Mouse (Mus musculus) forebrain, embryonic 16.5 days (tissue): ENCODE data around the gene Patl2. TPM values are rescaled to one million over a fixed set of nuclear protein-coding genes. Genes with fewer than 3 reads are reported as not detected.
"Not testable (repeated sequence)": the region's sequence is repeated elsewhere in the genome, so short reads cannot be mapped to it uniquely, and the experiment has no call there.

Experiments
- ATAC-seq: fragments of 200-750 bp; cut with Nextera tagmentation; 2 replicates; pipeline ENCODE4 v1.8.0; 2017; ENCODE audit warnings: mild to moderate bottlenecking, moderate library complexity
- H3K27ac ChIP-seq: fragments of 300-500 bp; sonication (generic); 2 replicates; pipeline ENCODE4 v1.5.1; 2014; ENCODE audit warnings: low read length, control low read depth
- H3K27me3 ChIP-seq: fragments of 300-500 bp; sonication (generic); replicated peaks from 2 replicates; pipeline ENCODE4 v1.6.1; 2014; ENCODE audit warnings: low read length; ENCODE audit not compliant: control insufficient read depth, insufficient read depth
- H3K36me3 ChIP-seq: fragments of 300-500 bp; sonication (generic); 2 replicates; pipeline ENCODE4 v1.6.1; 2014; ENCODE audit not compliant: control insufficient read depth, insufficient read depth
- H3K4me1 ChIP-seq: fragments of 300-500 bp; sonication (generic); replicated peaks from 2 replicates; pipeline ENCODE4 v1.6.1; 2014; ENCODE audit warnings: low read length; ENCODE audit not compliant: control insufficient read depth, insufficient read depth
- H3K4me2 ChIP-seq: fragments of 300-500 bp; sonication (generic); 2 replicates; pipeline ENCODE4 v1.6.1; 2014; ENCODE audit warnings: mild to moderate bottlenecking, low read length, control low read depth
- H3K4me3 ChIP-seq: fragments of 300-500 bp; sonication (generic); replicated peaks from 2 replicates; pipeline ENCODE4 v1.5.1; 2014; ENCODE audit warnings: mild to moderate bottlenecking, low read length, control low read depth
- H3K9ac ChIP-seq: fragments of 300-500 bp; sonication (generic); replicated peaks from 2 replicates; pipeline ENCODE4 v1.6.1; 2014; ENCODE audit warnings: low read depth, low read length, control low read depth
- H3K9me3 ChIP-seq: fragments of 300-500 bp; sonication (generic); 2 replicates; pipeline ENCODE4 v1.6.1; 2016; ENCODE audit warnings: low read length; ENCODE audit not compliant: control insufficient read depth
- WGBS: fragments of 180-500 bp; shearing (Covaris S2); extraction: QIAGEN DNeasy Blood & Tissue Kit; methylation state at CpG from one replicate; pipeline ENCODE4 v1.1.7; 2014; 5-methylcytosine and 5-hydroxymethylcytosine counted together
- polyA plus RNA-seq: library from polyadenylated mRNA; unstranded; fragments of >200 nt; fragmentation: Nextera tagmentation; extraction: Ambion mirVana; gene quantifications from 2 replicates; pipeline ENCODE4 v1.2.1, GENCODE M21; 2015

The Patl2 gene
- polyA plus RNA-seq, 1 experiment from 2014 or later = not detected

DNA sequence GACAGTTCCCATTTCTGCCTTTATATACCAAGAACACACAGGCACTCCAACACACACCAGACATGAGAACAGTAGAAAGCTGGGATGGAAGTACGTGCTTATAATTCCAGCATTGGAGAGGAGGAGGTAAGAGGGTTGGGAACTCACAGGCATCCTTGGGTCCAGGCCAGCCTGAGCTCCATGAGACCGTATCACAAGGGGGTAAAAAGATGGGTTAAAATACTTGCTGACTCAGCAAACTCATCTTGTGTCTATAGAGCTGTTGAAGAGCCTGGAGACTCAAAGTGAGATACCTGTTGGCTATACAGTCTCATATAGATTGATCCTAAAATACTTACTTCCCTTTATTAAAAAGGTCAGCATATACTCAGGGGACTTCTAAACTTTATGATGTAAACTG lies 69.1 kb downstream of the Patl2 start:
- WGBS = 83% methylated on average over 2 of the region's 2 CpGs
- ATAC-seq = no peak
- Histone ChIP-seq H3K9ac (no peak overlapping the region), H3K4me1 (peaks cover 9% of the 10 kb centered on the region), H3K36me3 (peaks cover 6% of the 10 kb centered on the region; the same call in 1 of the 2 replicates), H3K27ac (no peak overlapping the region), H3K4me2 (no peak overlapping the region), H3K4me3 (no peak overlapping the region), H3K27me3 (no peaks in the 10 kb centered on the region), H3K9me3 (no peaks in the 10 kb centered on the region)

DNA sequence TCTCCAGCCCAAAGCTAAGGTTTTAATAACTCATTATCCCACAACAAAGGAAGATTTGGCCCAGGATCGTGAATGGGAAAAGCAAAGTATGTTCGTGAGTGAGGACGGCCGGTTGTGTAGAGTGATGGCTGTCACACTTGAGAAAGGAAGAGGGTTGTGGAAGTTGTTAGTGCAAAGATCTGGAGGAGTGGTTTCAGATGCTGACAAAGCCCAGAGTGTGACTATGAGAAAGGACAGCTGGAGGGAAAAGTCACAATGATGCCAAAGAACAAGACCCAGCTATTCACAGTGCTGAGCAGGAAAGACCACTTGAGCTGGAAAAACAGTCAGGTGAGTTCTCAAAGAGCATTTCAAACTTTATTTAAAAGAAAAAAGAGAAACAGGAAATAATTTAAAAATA lies 76.3 kb downstream of the Patl2 start:
- no peaks in the 10 kb centered on the region for H3K27me3 ChIP-seq
- 81% methylated on average over 4 of the region's 4 CpGs for WGBS
- no peak for ATAC-seq
- H3K9ac ChIP-seq = no peak overlapping the region
- H3K4me2 ChIP-seq = no peak overlapping the region
- no peaks in the 10 kb centered on the region for H3K9me3 ChIP-seq
- H3K4me1 ChIP-seq = no peaks in the 10 kb centered on the region
- H3K4me3 ChIP-seq = no peak overlapping the region
- peaks cover 8% of the 10 kb centered on the region; the same call in 1 of the 2 replicates for H3K36me3 ChIP-seq
- no peak overlapping the region for H3K27ac ChIP-seq

DNA sequence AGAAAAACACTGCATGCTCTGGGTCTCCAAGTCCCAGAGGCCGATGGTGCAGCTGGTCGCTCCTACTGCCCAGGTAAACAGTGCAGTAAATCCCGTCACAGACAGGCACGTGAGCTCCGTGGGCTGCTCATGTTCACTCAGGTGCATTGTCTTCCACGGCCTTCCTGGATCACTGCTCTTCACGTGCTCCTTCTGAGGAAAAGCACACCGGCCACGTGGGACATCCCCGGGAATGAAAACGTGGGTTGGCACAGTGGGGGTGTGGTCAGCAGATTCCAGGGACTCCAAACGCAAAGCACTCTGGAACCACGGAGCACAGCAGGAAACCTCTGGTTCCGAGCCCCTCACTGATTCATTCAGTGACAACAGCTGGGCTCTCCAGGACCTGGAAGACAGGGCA lies 77.9 kb downstream of the Patl2 start:
- no peak for ATAC-seq
- WGBS = 86% methylated on average over 14 of the region's 14 CpGs
- Histone ChIP-seq H3K4me2 (no peak overlapping the region), H3K36me3 (peaks cover 6% of the 10 kb centered on the region; the same call in 1 of the 2 replicates), H3K4me3 (no peak overlapping the region), H3K27me3 (no peaks in the 10 kb centered on the region), H3K27ac (no peak overlapping the region), H3K4me1 (no peaks in the 10 kb centered on the region), H3K9ac (no peak overlapping the region), H3K9me3 (no peaks in the 10 kb centered on the region)

DNA sequence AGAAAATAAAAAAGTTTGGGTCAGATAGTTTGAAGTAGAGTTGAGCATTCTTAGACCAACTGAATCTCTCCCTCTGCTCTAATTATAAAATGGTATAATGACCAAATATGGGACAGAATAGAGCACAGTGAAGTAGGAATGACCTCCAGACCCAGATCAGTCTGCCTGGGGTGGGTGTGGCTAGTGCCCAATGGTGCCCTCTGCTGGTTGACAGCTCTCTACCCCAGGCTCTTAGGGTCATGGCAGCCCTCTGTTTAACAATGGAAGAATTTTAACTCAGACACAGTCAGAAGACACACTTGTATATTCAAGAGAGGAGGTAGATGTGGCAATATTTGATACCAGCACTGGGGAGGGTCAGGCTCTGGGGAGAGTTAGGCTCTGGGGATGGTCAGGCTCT lies 83.9 kb downstream of the Patl2 start:
- no peak overlapping the region for H3K4me2 ChIP-seq
- H3K9ac ChIP-seq = no peak overlapping the region
- H3K4me1 ChIP-seq = no peaks in the 10 kb centered on the region
- H3K27ac ChIP-seq = no peak overlapping the region
- no peaks in the 10 kb centered on the region for H3K9me3 ChIP-seq
- no peak overlapping the region for H3K4me3 ChIP-seq
- H3K27me3 ChIP-seq = no peaks in the 10 kb centered on the region
- ATAC-seq = no peak
- peaks cover 8% of the 10 kb centered on the region for H3K36me3 ChIP-seq

DNA sequence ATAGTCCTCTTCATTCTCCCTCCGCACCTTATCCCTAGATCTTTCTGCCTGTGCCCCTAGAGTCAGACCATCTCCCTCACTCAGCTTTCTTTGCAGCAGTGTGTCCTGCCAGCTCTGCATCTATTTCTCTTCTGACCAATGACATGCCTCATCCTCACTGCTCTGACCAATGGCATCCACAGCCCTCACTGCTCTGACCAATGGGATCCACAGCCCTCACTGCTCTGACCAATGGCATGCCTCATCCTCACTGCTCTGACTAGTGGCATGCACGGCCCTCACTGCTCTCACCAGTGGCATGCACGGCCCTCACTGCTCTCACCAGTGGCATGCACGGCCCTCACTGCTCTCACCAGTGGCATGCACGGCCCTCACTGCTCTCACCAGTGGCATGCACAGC lies 88.3 kb downstream of the Patl2 start:
- H3K27ac ChIP-seq, H3K4me1 ChIP-seq, H3K4me2 ChIP-seq, H3K4me3 ChIP-seq, H3K9me3 ChIP-seq, H3K27me3 ChIP-seq, H3K9ac ChIP-seq, ATAC-seq: not testable (repeated sequence)
- peaks cover 19% of the 10 kb centered on the region for H3K36me3 ChIP-seq
- WGBS = 86% methylated on average over 5 of the region's 5 CpGs

DNA sequence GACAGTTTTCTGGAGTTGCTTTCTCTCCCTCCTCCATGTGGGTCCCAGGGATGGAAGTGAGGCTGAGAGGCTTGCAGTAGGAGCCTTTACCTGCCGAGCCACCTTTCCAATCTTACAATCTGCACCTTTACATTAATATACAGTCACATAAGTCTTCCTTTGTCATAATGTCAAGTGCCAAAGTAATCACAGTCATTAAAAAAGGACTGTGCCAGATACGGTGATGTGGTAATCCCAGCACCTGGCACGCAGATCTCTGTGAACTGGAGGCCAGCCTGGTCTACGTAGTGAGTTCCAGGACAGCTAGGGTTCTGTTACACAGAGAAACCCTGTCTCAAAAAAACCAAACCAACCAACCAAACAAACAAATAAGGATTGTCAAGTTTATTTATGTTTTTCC lies 92.1 kb downstream of the Patl2 start:
- no peaks in the 10 kb centered on the region for H3K4me1 ChIP-seq
- H3K9ac ChIP-seq = no peak overlapping the region
- H3K4me3 ChIP-seq = no peak overlapping the region
- H3K27me3 ChIP-seq = no peaks in the 10 kb centered on the region
- ATAC-seq = no peak
- no peak overlapping the region for H3K4me2 ChIP-seq
- WGBS = 92% methylated on average over 4 of the region's 4 CpGs
- peaks cover 25% of the 10 kb centered on the region for H3K36me3 ChIP-seq
- no peak overlapping the region for H3K27ac ChIP-seq
- H3K9me3 ChIP-seq = no peaks in the 10 kb centered on the region

DNA sequence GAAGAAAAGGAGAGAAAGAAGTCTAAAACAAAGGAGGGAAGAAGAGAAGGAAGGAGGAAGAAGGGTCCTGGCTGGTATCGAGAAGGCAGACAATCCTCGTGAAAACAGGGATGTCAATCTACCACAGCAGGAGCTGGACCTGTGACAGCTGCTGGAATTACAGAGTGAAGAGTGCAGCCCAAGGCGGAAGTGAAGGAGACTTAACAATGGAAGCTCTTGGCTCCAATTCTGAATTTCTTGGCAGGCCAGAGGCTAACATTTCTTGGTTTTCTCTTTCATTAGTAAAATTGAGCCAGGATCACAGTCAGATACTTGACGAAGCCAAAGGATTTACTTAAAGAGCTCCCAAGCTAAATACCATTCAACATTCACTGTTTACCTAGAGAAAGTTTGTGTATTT lies 99.5 kb downstream of the Patl2 start:
- Histone ChIP-seq H3K9ac (no peak overlapping the region), H3K36me3 (peaks cover 17% of the 10 kb centered on the region), H3K27me3 (no peaks in the 10 kb centered on the region), H3K4me2 (no peak overlapping the region), H3K9me3 (no peaks in the 10 kb centered on the region), H3K27ac (no peak overlapping the region), H3K4me1 (no peaks in the 10 kb centered on the region; the same call in 1 of the 2 replicates), H3K4me3 (no peak overlapping the region)
- ATAC-seq = no peak
- WGBS = 45% methylated on average over 4 of the region's 4 CpGs

DNA sequence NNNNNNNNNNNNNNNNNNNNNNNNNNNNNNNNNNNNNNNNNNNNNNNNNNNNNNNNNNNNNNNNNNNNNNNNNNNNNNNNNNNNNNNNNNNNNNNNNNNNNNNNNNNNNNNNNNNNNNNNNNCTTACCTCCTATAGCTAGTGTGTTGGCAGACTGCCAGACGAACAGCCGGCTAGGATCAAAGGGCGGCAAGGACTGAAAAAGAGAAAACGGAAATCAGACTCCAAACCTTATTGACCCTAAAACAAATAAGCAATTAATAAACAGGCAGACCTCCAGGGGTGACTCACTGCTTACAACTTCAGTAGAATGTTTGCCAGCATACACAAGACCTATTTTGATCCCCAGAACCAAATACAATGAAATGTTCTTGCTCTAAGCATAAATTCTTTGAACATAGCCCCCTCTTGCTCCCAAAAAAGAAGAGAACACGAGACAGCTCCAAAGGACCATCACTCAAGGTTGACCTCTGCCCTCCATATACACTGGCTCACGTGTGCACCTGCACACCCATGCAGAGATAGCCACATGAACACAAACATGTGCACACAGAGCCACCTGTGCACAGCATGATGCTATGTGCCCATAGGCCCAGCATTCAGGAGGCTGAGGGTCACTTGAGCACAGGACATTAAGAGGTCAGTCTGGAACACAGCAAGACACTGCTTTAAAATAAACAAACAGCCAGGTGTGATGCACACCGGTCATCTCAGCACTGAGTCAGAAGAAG lies 104.1 kb downstream of the Patl2 start:
- Histone ChIP-seq H3K27ac (no peak overlapping the region), H3K9ac (no peak overlapping the region), H3K9me3 (no peaks in the 10 kb centered on the region), H3K4me3 (no peak overlapping the region), H3K4me2 (no peak overlapping the region), H3K4me1 (peaks cover 3% of the 10 kb centered on the region), H3K27me3 (no peaks in the 10 kb centered on the region), H3K36me3 (peaks cover 23% of the 10 kb centered on the region)
- 36% methylated on average over 7 of the region's 7 CpGs for WGBS
- ATAC-seq = no peak
